Mouse (Mus musculus): ENCODE measurements at regions not wholly inside any gene's neighbourhood (a gene's known extent, or its start where the extent isn't known, plus 50 kb on each side); places are given as distances from the start of the nearest gene placed in this dataset.
"Not testable (repeated sequence)": the region's sequence is repeated elsewhere in the genome, so short reads cannot be mapped to it uniquely, and the experiment has no call there.

- H3K4me3 ChIP-seq; ATAC-seq; H3K27me3 ChIP-seq (replicated peaks); H3K4me1 ChIP-seq; H3K27ac ChIP-seq; H3K4me2 ChIP-seq; H3K36me3 ChIP-seq; H3K9ac ChIP-seq: not testable (repeated sequence)
- WGBS (ENCODE audit: insufficient replicate concordance): 74% methylated on average over 2 of the region's 2 CpGs
- peaks cover 12% of the 10 kb centered on the region; the same call in 1 of the 2 replicates for H3K9me3 ChIP-seq (replicated peaks)
These were observed 1137.7 kb upstream of the Zfp386 start for GRCm38 (mm10) chr12:114909799-114910198.

GRCm38 (mm10) chr12:114914406-114914805 lies 1133.1 kb upstream of the Zfp386 start:
- H3K4me2 ChIP-seq; H3K27ac ChIP-seq; H3K4me1 ChIP-seq; H3K9me3 ChIP-seq (replicated peaks); H3K9ac ChIP-seq; ATAC-seq; H3K36me3 ChIP-seq; H3K27me3 ChIP-seq (replicated peaks); H3K4me3 ChIP-seq: not testable (repeated sequence)

- 56% methylated on average over 3 of the region's 3 CpGs for WGBS (ENCODE audit: insufficient replicate concordance)
- ATAC-seq: no peak
- no peak overlapping the region for H3K4me3 ChIP-seq
These were observed 1119.8 kb upstream of the Zfp386 start for GRCm38 (mm10) chr12:114927691-114928090.

GRCm38 (mm10) chr12:114932158-114932557 lies 1115.4 kb upstream of the Zfp386 start:
- Histone ChIP-seq H3K9me3 (replicated peaks) (peaks cover 12% of the 10 kb centered on the region; the same call in 1 of the 2 replicates), H3K9ac (no peak overlapping the region), H3K27me3 (replicated peaks) (no peaks in the 10 kb centered on the region), H3K4me2 (no peak overlapping the region), H3K27ac (no peak overlapping the region), H3K36me3 (no peaks in the 10 kb centered on the region), H3K4me1 (no peaks in the 10 kb centered on the region), H3K4me3 (no peak overlapping the region)
- WGBS (ENCODE audit: insufficient replicate concordance): 63% methylated on average over 3 of the region's 3 CpGs
- ATAC-seq: no peak

More at GRCm38 (mm10) chr12:114927691-114928090, 1119.8 kb upstream of the Zfp386 start:
- H3K4me2 ChIP-seq: no peak overlapping the region
- no peak overlapping the region for H3K9ac ChIP-seq
- no peaks in the 10 kb centered on the region for H3K4me1 ChIP-seq
- 0 out of 2 replicates have a peak, but pooled peaks cover 10% of the 10 kb centered on the region for H3K9me3 ChIP-seq (replicated peaks)
- H3K27me3 ChIP-seq (replicated peaks): no peaks in the 10 kb centered on the region
- H3K36me3 ChIP-seq: no peaks in the 10 kb centered on the region
- no peak overlapping the region for H3K27ac ChIP-seq

- no peaks in the 10 kb centered on the region for H3K36me3 ChIP-seq
- H3K4me3 ChIP-seq: no peak overlapping the region
- ATAC-seq: no peak
- no peak overlapping the region for H3K27ac ChIP-seq
- H3K27me3 ChIP-seq (replicated peaks): no peaks in the 10 kb centered on the region
- H3K4me2 ChIP-seq: no peak overlapping the region
- no peak overlapping the region for H3K9ac ChIP-seq
- no peaks in the 10 kb centered on the region for H3K4me1 ChIP-seq
- WGBS (ENCODE audit: insufficient replicate concordance): 58% methylated on average over 2 of the region's 2 CpGs
- peaks cover 12% of the 10 kb centered on the region; the same call in 1 of the 2 replicates for H3K9me3 ChIP-seq (replicated peaks)
These were observed 1114.9 kb upstream of the Zfp386 start for GRCm38 (mm10) chr12:114932669-114933068.

- H3K9me3 ChIP-seq (replicated peaks); H3K27me3 ChIP-seq (replicated peaks); H3K4me2 ChIP-seq; H3K36me3 ChIP-seq; H3K4me3 ChIP-seq; H3K27ac ChIP-seq; H3K4me1 ChIP-seq; H3K9ac ChIP-seq; ATAC-seq: not testable (repeated sequence)
These were observed 1110.7 kb upstream of the Zfp386 start for GRCm38 (mm10) chr12:114936865-114937264.

DNA sequence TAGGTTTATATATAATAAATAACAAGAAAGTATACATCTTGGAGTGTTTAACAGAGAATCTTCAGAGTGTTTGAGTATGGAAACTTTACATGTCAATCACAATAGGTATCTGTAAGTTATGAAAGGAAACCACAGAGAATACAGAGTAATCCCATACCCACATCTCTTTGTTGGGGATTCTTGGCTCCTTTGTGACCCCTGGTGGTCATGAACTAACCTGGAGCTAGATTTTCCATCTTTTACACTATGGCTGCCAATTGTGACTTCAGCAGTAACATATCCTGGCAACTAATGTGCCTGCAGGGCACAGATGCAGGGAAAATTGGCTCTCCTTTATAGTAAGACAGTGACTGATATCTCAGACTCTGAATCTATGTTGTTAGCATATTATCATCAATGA lies 1107.9 kb upstream of the Zfp386 start:
- Histone ChIP-seq H3K9me3 (replicated peaks) (0 out of 2 replicates have a peak, but pooled peaks cover 9% of the 10 kb centered on the region), H3K4me1 (no peaks in the 10 kb centered on the region), H3K9ac (no peak overlapping the region), H3K27ac (no peak overlapping the region), H3K36me3 (no peaks in the 10 kb centered on the region), H3K4me3 (no peak overlapping the region), H3K27me3 (replicated peaks) (no peaks in the 10 kb centered on the region), H3K4me2 (no peak overlapping the region)
- ATAC-seq: no peak

GRCm38 (mm10) chr12:114962105-114962504 lies 1085.4 kb upstream of the Zfp386 start:
- WGBS (ENCODE audit: insufficient replicate concordance): 68% methylated on average over 1 of the region's 1 CpGs
- no peaks in the 10 kb centered on the region for H3K4me1 ChIP-seq
- H3K9me3 ChIP-seq (replicated peaks): peaks cover 2% of the 10 kb centered on the region
- H3K27me3 ChIP-seq (replicated peaks): no peaks in the 10 kb centered on the region
- no peak overlapping the region for H3K4me2 ChIP-seq
- ATAC-seq: no peak
- no peak overlapping the region for H3K4me3 ChIP-seq
- H3K36me3 ChIP-seq: no peaks in the 10 kb centered on the region
- H3K9ac ChIP-seq: no peak overlapping the region
- H3K27ac ChIP-seq: no peak overlapping the region

DNA sequence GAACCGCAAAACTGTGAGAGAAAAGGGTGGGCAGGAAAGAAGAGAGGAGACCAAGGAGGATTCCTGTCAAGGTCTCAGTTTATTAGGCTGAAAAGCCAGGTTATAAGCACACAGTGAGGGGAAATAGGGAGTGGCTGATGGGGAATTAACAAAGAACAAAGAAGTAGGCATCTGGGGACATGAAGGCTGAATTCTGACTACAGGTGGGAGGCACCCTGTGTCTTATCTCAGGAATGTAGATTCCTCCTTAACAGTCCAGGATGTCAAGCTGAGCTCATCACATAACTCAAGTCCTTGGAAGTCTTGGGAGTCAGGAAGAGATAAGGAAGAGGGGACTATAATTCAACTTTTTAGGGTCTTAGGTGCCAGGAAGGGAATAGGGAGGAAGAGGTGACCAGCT lies 1083.3 kb upstream of the Zfp386 start:
- H3K9ac ChIP-seq; ATAC-seq; H3K4me2 ChIP-seq; H3K36me3 ChIP-seq; H3K9me3 ChIP-seq (replicated peaks); H3K4me1 ChIP-seq; H3K27me3 ChIP-seq (replicated peaks); H3K27ac ChIP-seq; H3K4me3 ChIP-seq: not testable (repeated sequence)
- WGBS (ENCODE audit: insufficient replicate concordance): 72% methylated on average over 1 of the region's 1 CpGs

DNA sequence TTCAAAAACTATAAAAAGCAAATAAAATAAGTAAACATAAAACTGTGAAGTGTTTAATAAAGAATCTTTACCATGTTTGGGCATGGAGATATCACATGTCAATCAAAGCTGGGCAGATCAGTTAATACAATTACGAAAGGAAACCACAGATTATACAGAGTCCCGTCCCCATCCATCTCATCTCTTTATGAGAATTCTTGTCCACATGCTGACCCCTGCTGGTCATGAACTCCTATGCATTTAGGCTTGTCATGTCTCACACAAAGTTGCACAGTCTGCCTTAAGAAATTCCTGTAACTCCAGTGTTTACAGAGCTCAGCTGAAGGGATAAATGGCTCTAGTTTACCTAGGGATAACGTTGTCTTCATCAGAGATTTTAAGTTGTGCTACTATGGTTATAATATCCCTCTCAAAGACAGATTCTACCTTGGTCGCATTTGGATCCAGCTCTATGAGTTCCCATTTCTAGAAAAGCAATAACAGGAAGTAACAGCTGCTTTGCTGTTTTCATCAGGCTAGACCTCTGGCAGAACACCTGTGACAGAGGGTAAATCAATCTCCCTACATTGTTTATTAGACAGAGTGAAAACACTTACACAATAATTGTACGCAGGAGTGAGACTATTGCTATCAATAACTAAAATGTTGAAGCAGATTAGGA lies 1065.9 kb upstream of the Zfp386 start:
- Histone ChIP-seq H3K4me1 (no peaks in the 10 kb centered on the region), H3K27ac (no peak overlapping the region), H3K4me3 (no peak overlapping the region), H3K9me3 (replicated peaks) (0 out of 2 replicates have a peak, but pooled peaks cover 4% of the 10 kb centered on the region), H3K4me2 (no peak overlapping the region), H3K27me3 (replicated peaks) (no peaks in the 10 kb centered on the region), H3K9ac (no peak overlapping the region), H3K36me3 (no peaks in the 10 kb centered on the region)
- ATAC-seq: no peak
- WGBS (ENCODE audit: insufficient replicate concordance): 56% methylated on average over 5 of the region's 5 CpGs

GRCm38 (mm10) chr12:114990916-114991315 lies 1056.6 kb upstream of the Zfp386 start:
- Histone ChIP-seq H3K4me3 (no peak overlapping the region), H3K36me3 (no peaks in the 10 kb centered on the region), H3K9ac (no peak overlapping the region), H3K4me1 (no peaks in the 10 kb centered on the region), H3K27me3 (replicated peaks) (no peaks in the 10 kb centered on the region), H3K27ac (no peak overlapping the region), H3K9me3 (replicated peaks) (0 out of 2 replicates have a peak, but pooled peaks cover 13% of the 10 kb centered on the region), H3K4me2 (no peak overlapping the region)
- ATAC-seq: no peak
- 74% methylated on average over 1 of the region's 1 CpGs for WGBS (ENCODE audit: insufficient replicate concordance)

GRCm38 (mm10) chr12:114996817-114997216 lies 1050.7 kb upstream of the Zfp386 start:
- H3K27me3 ChIP-seq (replicated peaks): no peaks in the 10 kb centered on the region
- H3K4me1 ChIP-seq: no peaks in the 10 kb centered on the region
- no peak overlapping the region for H3K4me3 ChIP-seq
- no peaks in the 10 kb centered on the region for H3K36me3 ChIP-seq
- 0 out of 2 replicates have a peak, but pooled peaks cover 5% of the 10 kb centered on the region for H3K9me3 ChIP-seq (replicated peaks)
- no peak overlapping the region for H3K4me2 ChIP-seq
- no peak overlapping the region for H3K9ac ChIP-seq
- no peak overlapping the region for H3K27ac ChIP-seq
- ATAC-seq: no peak

DNA sequence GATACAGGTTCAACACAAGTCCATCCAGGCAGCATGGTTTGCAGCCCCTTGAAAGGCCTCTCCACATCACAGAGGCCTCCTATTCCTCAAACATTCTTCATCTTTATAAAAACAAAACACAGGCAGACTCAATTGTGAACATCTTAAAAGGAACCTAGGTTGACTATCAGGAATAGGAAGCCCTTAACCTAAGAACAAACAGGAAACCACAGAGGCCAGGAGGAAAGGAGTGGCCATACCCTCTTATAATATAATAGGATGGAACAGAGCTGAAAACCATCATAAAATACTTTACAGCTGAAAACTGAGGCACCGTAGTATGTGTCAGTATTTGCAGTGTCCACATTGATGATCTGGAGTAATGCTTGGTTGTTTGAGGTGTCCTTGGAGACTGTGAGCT lies 1044.4 kb upstream of the Zfp386 start:
- Histone ChIP-seq H3K4me2 (no peak overlapping the region), H3K9me3 (replicated peaks) (0 out of 2 replicates have a peak, but pooled peaks cover 5% of the 10 kb centered on the region), H3K4me3 (no peak overlapping the region), H3K27me3 (replicated peaks) (no peaks in the 10 kb centered on the region), H3K9ac (no peak overlapping the region), H3K36me3 (no peaks in the 10 kb centered on the region), H3K4me1 (no peaks in the 10 kb centered on the region), H3K27ac (no peak overlapping the region)
- WGBS (ENCODE audit: insufficient replicate concordance): 71% methylated on average over 1 of the region's 1 CpGs
- ATAC-seq: no peak
